8 mouse cellular contexts compared by ENCODE assay signal in the genomic region with DNA sequence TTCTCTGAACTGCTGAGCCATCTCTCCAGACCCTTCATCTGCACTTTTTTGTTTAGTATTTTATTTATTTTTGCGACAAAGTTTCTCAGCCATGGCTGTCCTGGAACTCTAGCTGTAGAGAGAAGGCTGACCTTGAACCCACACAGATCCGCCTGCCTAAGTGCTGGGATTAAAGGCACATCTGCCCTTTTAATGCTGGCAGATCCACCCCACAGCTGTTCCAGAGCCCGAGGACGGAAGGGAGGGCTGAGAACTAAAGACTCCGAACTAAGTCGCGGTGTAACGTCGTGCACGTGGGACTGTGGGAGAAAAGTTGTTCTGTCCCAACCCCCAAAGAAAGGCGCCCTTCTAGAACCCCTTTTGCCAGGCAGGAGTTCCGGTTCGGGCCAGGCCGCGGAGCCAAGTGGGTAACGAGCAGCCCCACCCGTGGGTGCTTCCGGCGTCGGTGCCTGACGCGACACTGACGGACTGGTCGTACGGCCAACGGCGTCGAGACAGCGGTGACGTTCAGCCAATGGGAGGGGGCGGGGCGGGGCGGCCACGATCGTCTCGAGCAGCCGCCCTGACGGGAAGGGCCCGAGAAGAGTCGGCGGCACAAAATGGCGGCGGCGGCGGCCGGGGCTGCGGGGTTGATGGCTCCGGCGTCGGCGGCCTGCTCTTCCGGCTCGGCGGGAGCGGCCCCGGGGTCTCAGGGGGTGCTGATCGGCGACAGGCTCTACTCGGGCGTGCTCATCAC. TPM values are rescaled to one million over a fixed set of nuclear protein-coding genes. Genes with fewer than 3 reads are reported as not detected.
DNase-seq lines count a peak whose midpoint lies in the region; ATAC-seq and TF ChIP-seq lines count a peak whose summit lies in the region.

A gene (plus strand): TSS at position 561 of the 736 bp plus-strand sequence.

- peaks cover 11% of the 10 kb centered on the region; the same call in 1 of the 2 replicates for H3K4me1 ChIP-seq in hindbrain, postnatal 0 days (ENCODE audit: insufficient read depth, low read length)

- peak within 1 kb of the TSS; percentile 99 for H3K9ac ChIP-seq in hindbrain, postnatal 0 days (replicated peaks; ENCODE audit: low read length)

- H3K4me2 ChIP-seq in hindbrain, postnatal 0 days (ENCODE audit: low read depth, low read length), result peak within 1 kb of the TSS; percentile 84

- no peak for TF ChIP-seq CTCF in gastrocnemius, adult 2 months (IDR thresholded peaks at IDR 0.05)
- no peak for TF ChIP-seq CTCF in hindbrain, postnatal 0 days (IDR thresholded peaks at IDR 0.05; ENCODE audit: low read depth)
- TF ChIP-seq CTCF in left cerebral cortex, adult 2 months (IDR thresholded peaks at IDR 0.05), result no peak

- 1% methylated on average over 54 of the region's 60 CpGs for WGBS in hindbrain, postnatal 0 days

- no peaks in the 10 kb centered on the region for H3K9me3 ChIP-seq in hindbrain, postnatal 0 days (ENCODE audit: low read length)

- ATAC-seq in common myeloid progenitor, adult 5-6 weeks (replicated peaks; ENCODE audit: low read depth, poor library complexity, severe bottlenecking), result peak; percentile 99
- peak; percentile 99 for ATAC-seq in hindbrain, postnatal 0 days
- peak; percentile 100 for ATAC-seq in megakaryocyte, adult 5-6 weeks (ENCODE audit: poor library complexity, severe bottlenecking)

- H3K36me3 ChIP-seq in hindbrain, postnatal 0 days (ENCODE audit: insufficient read depth, low read length), result peaks cover 57% of the 10 kb centered on the region

- no peaks in the 10 kb centered on the region for H3K27me3 ChIP-seq in hindbrain, postnatal 0 days (ENCODE audit: insufficient read depth, low read length)

- DNase-seq in ZHBTc4 (ENCODE audit: low read depth, low spot score), result peak; percentile 100
- DNase-seq in gastrocnemius, adult 2 months, result peak; percentile 96
- DNase-seq in hindbrain, postnatal 0 days (ENCODE audit: low spot score), result peak; percentile 98
- DNase-seq in left cerebral cortex, adult 2 months (ENCODE audit: extremely low spot score in 1 of 2, low spot score in 2 of 2), result peak; percentile 91 to 93
- peak; percentile 91 to 93 for DNase-seq in right cerebral cortex, adult 2 months (ENCODE audit: low spot score in 2 of 2)
- peak; percentile 94 for DNase-seq in urinary bladder, postnatal 14 days (ENCODE audit: low spot score)

- H3K27ac ChIP-seq in gastrocnemius, adult 2 months, result peak within 1 kb of the TSS; percentile 99
- peak within 1 kb of the TSS; percentile 94 for H3K27ac ChIP-seq in hindbrain, postnatal 0 days
- peak within 1 kb of the TSS; percentile 96 for H3K27ac ChIP-seq in left cerebral cortex, adult 2 months

- peak within 1 kb of the TSS; percentile 80 for H3K4me3 ChIP-seq in gastrocnemius, adult 2 months
- peak within 1 kb of the TSS; percentile 99 for H3K4me3 ChIP-seq in hindbrain, postnatal 0 days (ENCODE audit: low read length)
- H3K4me3 ChIP-seq in left cerebral cortex, adult 2 months, result peak within 1 kb of the TSS; percentile 100

- intact Hi-C loops in gastrocnemius, adult 2 months (cut with DNase I), result no loop called here
- intact Hi-C loops in left cerebral cortex, adult 2 months (cut with DNase I), result no loop called here

RNA-seq across cellular contexts. Expression of the gene that starts here (rescaled TPM):
- 83.7 and 89.3 TPM in 2 replicates for total RNA-seq in common myeloid progenitor, adult 5-6 weeks (2017)
- total RNA-seq in gastrocnemius, adult 2 months (2021), result 10 to 100 TPM; 26.4 to 27.0 TPM
- total RNA-seq in hindbrain, postnatal 0 days (2014; rRNA removed), result 57.6 and 80.2 TPM in 2 replicates
- 82.6 and 90.6 TPM in 2 replicates for polyA plus RNA-seq in hindbrain, postnatal 0 days (2015; fragmentation: Nextera tagmentation; extraction: Ambion mirVana)
- 10 to 100 TPM; 74.8 to 83.4 TPM for total RNA-seq in left cerebral cortex, adult 2 months (2021)
- total RNA-seq in megakaryocyte, adult 5-6 weeks (2015), result 65.8 and 69.8 TPM in 2 replicates
- 93.7 and 95.6 TPM in 2 replicates for total RNA-seq in megakaryocyte, adult 5-6 weeks (2017)

Comparison
In these comparisons a context has a peak if more than half of its experiments do, and no peak if none do; other contexts are left out.
1. Peak in every context shown above with its lines: DNase-seq, ATAC-seq, H3K4me3 ChIP-seq and H3K27ac ChIP-seq.